Mouse (Mus musculus): Measurements from ENCODE around the gene Hrk.
A peak's percentile ranks its signal among the peaks of the same experiment; 100 is the strongest.

The Hrk gene

GRCm38 (mm10) chr5:118167561-118167995 lies 3.1 kb downstream of the Hrk start:
- DNase-seq, result no peak

GRCm38 (mm10) chr5:118169222-118170221 lies 5.1 kb downstream of the Hrk start:
- peak; percentile 48 for DNase-seq

GRCm38 (mm10) chr5:118170888-118171529 lies 6.6 kb downstream of the Hrk start:
- peak; percentile 44 for DNase-seq

GRCm38 (mm10) chr5:118171665-118172064 lies 7.2 kb downstream of the Hrk start:
- DNase-seq, result peak; percentile 52

- no peak for DNase-seq
These were observed 7.8 kb downstream of the Hrk start for GRCm38 (mm10) chr5:118172078-118172723.

- DNase-seq, result no peak
These were observed 10.0 kb downstream of the Hrk start for GRCm38 (mm10) chr5:118174310-118175009.

GRCm38 (mm10) chr5:118175137-118175536 lies 10.7 kb downstream of the Hrk start:
- DNase-seq, result no peak

- no peak for DNase-seq
These were observed 13.2 kb downstream of the Hrk start for GRCm38 (mm10) chr5:118177640-118178039.

GRCm38 (mm10) chr5:118186903-118187633 lies 22.6 kb downstream of the Hrk start:
- no peak for DNase-seq

- DNase-seq, result no peak
These were observed 23.9 kb downstream of the Hrk start for GRCm38 (mm10) chr5:118188356-118188755.

- no peak for DNase-seq
These were observed 26.0 kb downstream of the Hrk start for GRCm38 (mm10) chr5:118190491-118190890.

- no peak for DNase-seq
These were observed 27.8 kb downstream of the Hrk start for GRCm38 (mm10) chr5:118192221-118192620.

- no peak for DNase-seq
These were observed 33.0 kb downstream of the Hrk start for GRCm38 (mm10) chr5:118197421-118197820.

GRCm38 (mm10) chr5:118199670-118200069 lies 35.2 kb downstream of the Hrk start:
- no peak for DNase-seq

- no peak for DNase-seq
These were observed 40.4 kb downstream of the Hrk start for GRCm38 (mm10) chr5:118204675-118205440.

- DNase-seq, result no peak
These were observed 41.4 kb downstream of the Hrk start for GRCm38 (mm10) chr5:118205852-118206251.

- no peak for DNase-seq
These were observed 49.6 kb downstream of the Hrk start for GRCm38 (mm10) chr5:118214012-118214411.

GRCm38 (mm10) chr5:118214418-118215154 lies 50.1 kb downstream of the Hrk start:
- peak; percentile 88 for DNase-seq

GRCm38 (mm10) chr5:118217410-118217809 lies 53.0 kb downstream of the Hrk start:
- no peak for DNase-seq

GRCm38 (mm10) chr5:118223142-118223757 lies 58.8 kb downstream of the Hrk start:
- no peak for DNase-seq

Data from right cerebral cortex, postnatal 14 days (tissue).